Mouse (Mus musculus) CD4-positive, CD25-positive, alpha-beta regulatory T cell, adult 9 weeks (primary cell): ENCODE results near the gene Bcl9. TPM values are rescaled to one million over a fixed set of nuclear protein-coding genes. Genes with fewer than 3 reads are reported as not detected.

Experiments
- polyA plus RNA-seq: library from polyadenylated mRNA; unstranded; fragments of 100-300 nt; shearing (Covaris generic); gene quantifications from one replicate; pipeline ENCODE4 v1.2.1, GENCODE M21; 2017

Bcl9 gene
- 6.8 TPM for polyA plus RNA-seq

DNA sequence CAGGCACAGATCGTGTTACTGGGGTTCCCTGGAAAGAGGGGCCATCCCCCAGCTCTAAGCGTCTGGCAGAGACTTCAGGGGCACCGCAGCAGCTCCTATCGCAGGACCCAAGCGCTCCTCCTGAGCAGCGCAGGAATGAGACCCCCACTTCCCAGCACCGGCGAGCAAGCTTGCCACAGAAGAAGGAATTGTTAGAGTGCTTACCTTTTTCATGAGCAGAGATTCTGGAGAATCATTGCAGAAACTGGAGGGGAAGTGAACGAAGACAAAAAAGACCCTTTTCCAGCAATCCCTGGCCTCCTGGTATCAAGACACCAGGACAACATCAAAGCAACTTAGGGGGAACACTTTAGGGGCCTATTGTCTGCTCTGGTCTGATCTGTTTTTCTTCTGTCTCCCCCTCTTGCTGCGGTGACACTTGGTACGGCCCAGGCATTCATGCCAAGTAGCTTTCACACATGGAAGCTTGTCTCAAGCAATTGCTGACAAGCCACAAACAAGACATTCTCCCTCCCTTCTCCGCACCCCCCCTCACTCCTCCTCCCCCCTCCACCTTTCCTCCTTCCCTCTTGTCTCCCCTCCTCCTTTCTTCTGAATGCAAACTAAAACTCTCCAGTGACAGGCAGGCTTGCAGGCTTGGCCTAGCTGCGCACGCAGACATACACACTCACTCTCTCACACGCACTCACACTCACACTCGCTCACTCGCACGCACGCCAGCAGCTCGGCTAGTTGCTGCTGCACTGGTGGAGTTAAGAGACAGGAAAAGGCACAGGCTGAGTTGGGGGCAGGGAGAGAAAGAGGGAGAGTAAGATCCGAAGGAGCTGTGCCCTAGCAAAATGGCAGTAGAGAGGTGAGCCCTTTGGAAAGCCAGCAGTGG, at the start of gene Bcl9:
Bcl9 (minus strand) TSS at position 365 of the 880 bp plus-strand sequence.

DNA sequence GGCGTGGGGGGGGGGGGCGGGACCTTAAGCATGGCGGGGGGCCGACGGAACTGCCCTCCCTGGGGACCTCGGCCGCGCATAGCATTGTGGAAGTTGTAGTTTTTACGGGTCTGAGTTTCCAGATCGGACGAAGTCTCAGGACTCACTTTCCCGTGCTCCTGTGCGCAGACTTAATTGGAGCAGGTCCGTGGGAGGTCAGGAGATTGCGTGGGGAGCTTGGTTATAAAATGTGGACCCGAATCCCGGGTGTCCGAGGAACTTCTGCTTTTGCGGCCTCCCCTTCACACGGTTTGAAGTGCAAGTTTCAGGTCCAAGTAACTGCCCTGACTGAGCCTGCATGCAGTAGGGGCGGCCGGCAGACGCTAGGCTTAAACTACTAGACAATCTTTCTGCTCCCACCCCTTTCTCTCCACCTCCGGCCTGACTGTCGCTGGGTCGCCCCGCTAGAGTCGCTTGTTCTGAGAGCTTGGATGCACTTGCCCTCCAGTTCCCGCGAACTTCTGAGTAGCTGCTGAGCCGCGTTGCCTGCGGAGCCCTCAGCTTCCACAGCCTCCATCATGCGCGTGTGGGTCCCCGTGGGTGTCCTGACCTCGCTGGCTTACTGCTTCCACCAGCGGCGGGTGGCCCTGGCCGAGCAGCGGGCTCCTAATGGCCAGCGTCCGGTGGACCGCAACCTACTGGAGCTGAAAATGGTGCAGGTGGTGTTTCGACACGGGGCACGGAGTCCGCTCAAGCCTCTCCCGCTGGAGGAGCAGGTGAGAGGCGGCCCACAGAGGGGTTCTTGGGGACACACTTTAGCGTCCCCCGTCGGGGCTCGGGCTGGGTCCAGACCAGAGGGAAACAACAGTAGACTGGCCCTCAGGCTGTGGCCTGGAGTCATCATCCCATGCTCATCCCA, 138.9 kb downstream of the Bcl9 start, which contains the start of gene Acp6:
Acp6 (plus strand) TSS at position 167 of the 898 bp plus-strand sequence.

Other genes starting within 250 kb of the Bcl9 start
- gene Acp6, start 139.1 kb downstream of the Bcl9 start, polyA plus RNA-seq = 92.6 TPM
- gene Olfr1402, start 124.1 kb upstream of the Bcl9 start, polyA plus RNA-seq = not detected